Mouse (Mus musculus) bone marrow macrophage, adult 2 months (primary cell): ENCODE data around the gene Hoxc11. TPM values are rescaled to one million over a fixed set of nuclear protein-coding genes. Genes with fewer than 3 reads are reported as not detected.

Source experiments
- H3K27ac ChIP-seq: 2 replicates; pipeline ENCODE4 v1.5.1; 2012; ENCODE audit warnings: low read depth, low read length; ENCODE audit not compliant: insufficient read depth
- H3K4me1 ChIP-seq: 2 replicates; pipeline ENCODE4 v1.6.1; 2012; ENCODE audit warnings: low read length; ENCODE audit not compliant: control insufficient read depth, insufficient read depth
- H3K4me3 ChIP-seq: 2 replicates; pipeline ENCODE4 v1.5.1; 2012; ENCODE audit warnings: mild to moderate bottlenecking, low read length, moderate library complexity; ENCODE audit not compliant: insufficient read depth
- CTCF ChIP-seq: IDR thresholded peaks from 2 replicates; pipeline ENCODE4 v1.5.1; 2012; ENCODE audit warnings: low read depth, mild to moderate bottlenecking, low read length, moderate library complexity
- POLR2A ChIP-seq: IDR thresholded peaks from 2 replicates; pipeline ENCODE4 v1.6.1; 2012; ENCODE audit warnings: mild to moderate bottlenecking, low read depth, low read length, borderline replicate concordance
- polyA plus RNA-seq: library from polyadenylated mRNA; stranded (reverse); fragments of >200 nt; gene quantifications from 2 replicates; pipeline ENCODE4 v1.2.4, GENCODE M21; 2012; ENCODE audit not compliant: missing spikeins, insufficient read depth, insufficient read length

Gene Hoxc11
- polyA plus RNA-seq, 1 experiment = not detected

- Histone ChIP-seq H3K27ac (no peak overlapping the region), H3K4me1 (no peaks in the 10 kb centered on the region), H3K4me3 (no peak overlapping the region)
- TF ChIP-seq CTCF = no peak
Observed at GRCm38 (mm10) chr15:102934897-102935296, 19.3 kb upstream of the Hoxc11 start.

GRCm38 (mm10) chr15:102936279-102936972, 17.8 kb upstream of the Hoxc11 start, which contains the start of gene Hoxc12:
TSS of gene Hoxc12 (plus strand) at chr15:102936757.
- Histone ChIP-seq H3K4me3 (no peak within 1 kb of the TSS), H3K27ac (no peak within 1 kb of the TSS), H3K4me1 (no peaks in the 10 kb centered on the region)
- no peak for TF ChIP-seq CTCF
- no peak for TF ChIP-seq POLR2A

GRCm38 (mm10) chr15:102937036-102937666, 17.1 kb upstream of the Hoxc11 start:
- Histone ChIP-seq H3K27ac (no peak overlapping the region), H3K4me3 (no peak overlapping the region), H3K4me1 (no peaks in the 10 kb centered on the region)
- TF ChIP-seq CTCF (no peak), POLR2A (no peak)

- no peak for TF ChIP-seq CTCF
- TF ChIP-seq POLR2A = no peak
- Histone ChIP-seq H3K27ac (no peak overlapping the region), H3K4me3 (no peak overlapping the region), H3K4me1 (no peaks in the 10 kb centered on the region)
Observed at GRCm38 (mm10) chr15:102939256-102940155, 14.7 kb upstream of the Hoxc11 start.

- H3K27ac ChIP-seq = no peak overlapping the region
- H3K4me1 ChIP-seq = no peaks in the 10 kb centered on the region
- H3K4me3 ChIP-seq = no peak overlapping the region
- TF ChIP-seq CTCF = no peak
- TF ChIP-seq POLR2A = no peak
Observed at GRCm38 (mm10) chr15:102942739-102943467, 11.3 kb upstream of the Hoxc11 start.

GRCm38 (mm10) chr15:102943468-102943813, 10.8 kb upstream of the Hoxc11 start:
- no peak overlapping the region for H3K4me3 ChIP-seq
- TF ChIP-seq CTCF (no peak), POLR2A (no peak)
- no peaks in the 10 kb centered on the region for H3K4me1 ChIP-seq
- no peak overlapping the region for H3K27ac ChIP-seq

- Histone ChIP-seq H3K27ac (no peak overlapping the region), H3K4me3 (no peak overlapping the region), H3K4me1 (no peaks in the 10 kb centered on the region)
- no peak for TF ChIP-seq CTCF
- TF ChIP-seq POLR2A = no peak
Observed at GRCm38 (mm10) chr15:102945185-102946077, 8.8 kb upstream of the Hoxc11 start.

- no peak overlapping the region for H3K27ac ChIP-seq
- no peaks in the 10 kb centered on the region for H3K4me1 ChIP-seq
- TF ChIP-seq POLR2A (no peak), CTCF (no peak)
- H3K4me3 ChIP-seq = no peak overlapping the region
Observed at GRCm38 (mm10) chr15:102947276-102947675, 7.0 kb upstream of the Hoxc11 start.
